Mouse (Mus musculus) CH12.LX (cell line): ENCODE measurements at regions not wholly inside any gene's neighbourhood (a gene's known extent, or its start where the extent isn't known, plus 50 kb on each side); places are given as distances from the start of the nearest gene placed in this dataset.

ENCODE experiments used
- DNase-seq: peaks from one replicate; pipeline ENCODE4 v3.0.0-alpha.2; 2013; ENCODE audit errors: extremely low read depth
- H3K27ac ChIP-seq: 2 replicates; pipeline ENCODE4 v1.5.1; 2012; ENCODE audit warnings: low read depth, mild to moderate bottlenecking, control low read depth, moderate library complexity; ENCODE audit not compliant: insufficient read depth
- H3K27me3 ChIP-seq: replicated peaks from 2 replicates; pipeline ENCODE3; 2012; ENCODE audit warnings: inconsistent platforms
- H3K36me3 ChIP-seq, 2 experiments: replicated peaks in 1 of 2; 2 replicates each; pipeline versions ENCODE3 to v1.6.1; 2012; ENCODE audit warnings: inconsistent platforms in 1 of 2, low read length in 1 of 2, mild to moderate bottlenecking in 1 of 2, mixed read lengths in 1 of 2, moderate library complexity in 1 of 2; ENCODE audit not compliant: control insufficient read depth in 1 of 2, insufficient read depth in 1 of 2
- H3K4me1 ChIP-seq, 2 experiments: 2 replicates each; pipeline ENCODE4 v1.6.1; 2012; ENCODE audit warnings: inconsistent platforms in 1 of 2, moderate library complexity in 1 of 2; ENCODE audit not compliant: insufficient read depth in 2 of 2, control insufficient read depth in 1 of 2
- H3K4me2 ChIP-seq: 2 replicates; pipeline ENCODE4 v1.6.1; 2012; ENCODE audit warnings: low read depth, mild to moderate bottlenecking, control low read depth; ENCODE audit not compliant: poor library complexity, insufficient read depth, severe bottlenecking
- H3K4me3 ChIP-seq, 3 experiments: fragments of 150-350 bp in 1 of 3; sonication (generic) in 1 of 3; replicated peaks in 1 of 3; 2 replicates each; pipeline versions ENCODE3 to v1.5.1; 2011 to 2012; ENCODE audit warnings: low read depth in 2 of 3, low read length in 2 of 3, mild to moderate bottlenecking in 2 of 3, moderate library complexity in 2 of 3, control low read depth in 1 of 3, improper control_type of control experiment in 1 of 3, inconsistent platforms in 1 of 3, mixed read lengths in 1 of 3; ENCODE audit not compliant: poor library complexity in 1 of 3
- H3K79me2 ChIP-seq: replicated peaks from 2 replicates; pipeline ENCODE4 v1.6.1; 2012; ENCODE audit warnings: mild to moderate bottlenecking, moderate library complexity; ENCODE audit not compliant: control insufficient read depth, poor library complexity, insufficient read depth, severe bottlenecking; ENCODE audit errors: extremely low read depth
- H3K9ac ChIP-seq: 2 replicates; pipeline ENCODE4 v1.6.1; 2012; ENCODE audit warnings: low read depth, mild to moderate bottlenecking, control low read depth, moderate library complexity; ENCODE audit not compliant: insufficient read depth
- H3K9me3 ChIP-seq: replicated peaks from 2 replicates; pipeline ENCODE3; 2012; ENCODE audit warnings: low read length, inconsistent platforms, mixed read lengths
- BHLHE40 ChIP-seq: IDR thresholded peaks from 2 replicates; pipeline ENCODE4 v1.6.1; 2011; ENCODE audit warnings: mild to moderate bottlenecking, low read depth, low read length, improper control_type of control experiment
- CHD2 ChIP-seq: IDR thresholded peaks from 2 replicates; pipeline ENCODE4 v1.6.1; 2011; ENCODE audit warnings: low read length, improper control_type of control experiment
- E2F4 ChIP-seq: IDR thresholded peaks from 2 replicates; pipeline ENCODE4 v1.6.1; 2011; ENCODE audit warnings: low read depth, low read length, improper control_type of control experiment; ENCODE audit not compliant: insufficient replicate concordance
- ELF1 ChIP-seq: IDR thresholded peaks from 2 replicates; pipeline ENCODE4 v1.6.1; 2014; ENCODE audit warnings: low read depth, mild to moderate bottlenecking, inconsistent platforms, low read length, improper control_type of control experiment
- EP300 ChIP-seq: IDR thresholded peaks from 2 replicates; pipeline ENCODE4 v1.6.1; 2011; ENCODE audit warnings: low read length, improper control_type of control experiment
- GABPA ChIP-seq: IDR thresholded peaks from 2 replicates; pipeline ENCODE4 v1.6.1; 2012; ENCODE audit warnings: low read depth, low read length, improper control_type of control experiment, inconsistent platforms; ENCODE audit not compliant: insufficient replicate concordance
- HCFC1 ChIP-seq: IDR thresholded peaks from 2 replicates; pipeline ENCODE4 v1.6.1; 2012; ENCODE audit warnings: low read depth, mild to moderate bottlenecking, inconsistent platforms, low read length, improper control_type of control experiment
- IRF4 ChIP-seq: IDR thresholded peaks from 2 replicates; pipeline ENCODE4 v1.6.1; 2014; ENCODE audit warnings: low read depth, mild to moderate bottlenecking, inconsistent platforms, low read length, improper control_type of control experiment
- JUND ChIP-seq: conservative IDR thresholded peaks from 2 replicates; pipeline ENCODE4 v1.6.1; 2011; ENCODE audit warnings: low read depth, low read length, improper control_type of control experiment
- MAFK ChIP-seq: IDR thresholded peaks from 2 replicates; pipeline ENCODE4 v1.6.1; 2011; ENCODE audit warnings: low read length, improper control_type of control experiment; ENCODE audit not compliant: insufficient replicate concordance
- MAX ChIP-seq: IDR thresholded peaks from 2 replicates; pipeline ENCODE4 v1.6.1; 2011; ENCODE audit warnings: low read length, improper control_type of control experiment
- NELFE ChIP-seq: IDR thresholded peaks from 2 replicates; pipeline ENCODE4 v1.6.1; 2011; ENCODE audit warnings: low read depth, low read length, improper control_type of control experiment
- NRF1 ChIP-seq: IDR thresholded peaks from 2 replicates; pipeline ENCODE4 v1.6.1; 2014; ENCODE audit warnings: low read depth, mild to moderate bottlenecking, inconsistent platforms, low read length, improper control_type of control experiment, moderate library complexity
- POLR2A ChIP-seq: IDR thresholded peaks from 2 replicates; pipeline ENCODE4 v1.6.1; 2011; ENCODE audit warnings: low read depth, mild to moderate bottlenecking, improper control_type of control experiment, low read length
- POLR2AphosphoS2 ChIP-seq: IDR thresholded peaks from 2 replicates; pipeline ENCODE4 v1.6.1; 2011; ENCODE audit warnings: low read depth, low read length, improper control_type of control experiment
- RCOR1 ChIP-seq: conservative IDR thresholded peaks from 2 replicates; pipeline ENCODE4 v1.6.1; 2012; ENCODE audit warnings: low read depth, mild to moderate bottlenecking, inconsistent platforms, low read length, improper control_type of control experiment
- SIN3A ChIP-seq: IDR thresholded peaks from 2 replicates; pipeline ENCODE4 v1.6.1; 2012; ENCODE audit warnings: low read length, improper control_type of control experiment, inconsistent platforms
- SMC3 ChIP-seq: IDR thresholded peaks from 2 replicates; pipeline ENCODE4 v1.6.1; 2011; ENCODE audit warnings: low read depth, low read length, improper control_type of control experiment
- UBTF ChIP-seq: IDR thresholded peaks from 2 replicates; pipeline ENCODE4 v1.6.1; 2012; ENCODE audit warnings: low read depth, mild to moderate bottlenecking, inconsistent platforms, low read length, improper control_type of control experiment, moderate library complexity
- USF2 ChIP-seq: conservative IDR thresholded peaks from 2 replicates; pipeline ENCODE4 v1.6.1; 2011; ENCODE audit warnings: low read depth, low read length, improper control_type of control experiment
- ZC3H11A ChIP-seq: IDR thresholded peaks from 2 replicates; pipeline ENCODE4 v1.6.1; 2012; ENCODE audit warnings: low read depth, mild to moderate bottlenecking, inconsistent platforms, low read length, improper control_type of control experiment
- ZKSCAN1 ChIP-seq: IDR thresholded peaks from 2 replicates; pipeline ENCODE4 v1.6.1; 2012; ENCODE audit warnings: low read depth, inconsistent platforms, low read length, improper control_type of control experiment, borderline replicate concordance
- ZMIZ1 ChIP-seq: IDR thresholded peaks from 2 replicates; pipeline ENCODE4 v1.6.1; 2012; ENCODE audit warnings: low read depth, mild to moderate bottlenecking, inconsistent platforms, low read length, improper control_type of control experiment
- ZNF384 ChIP-seq: IDR thresholded peaks from 2 replicates; pipeline ENCODE4 v1.6.1; 2012; ENCODE audit warnings: low read depth, low read length, improper control_type of control experiment, inconsistent platforms
- dilution Hi-C: fragments of 300-500 bp; cut with MboI; formaldehyde crosslinking; loops from 2 replicates; pipeline ENCODE4 v1.14.3; 2020; ENCODE audit warnings: low sequenced_read_pairs; ENCODE audit not compliant: extremely low pct_unique_long_range_greater_than_20kb, extremely low pct_ligation_motif_present
- in situ Hi-C: fragments of 300-500 bp; cut with MboI; formaldehyde crosslinking; loops from 3 replicates; pipeline ENCODE4 v1.14.3; 2019; ENCODE audit warnings: low sequenced_read_pairs, low pct_ligation_motif_present, low pct_unique_long_range_greater_than_20kb, mixed read lengths

DNA sequence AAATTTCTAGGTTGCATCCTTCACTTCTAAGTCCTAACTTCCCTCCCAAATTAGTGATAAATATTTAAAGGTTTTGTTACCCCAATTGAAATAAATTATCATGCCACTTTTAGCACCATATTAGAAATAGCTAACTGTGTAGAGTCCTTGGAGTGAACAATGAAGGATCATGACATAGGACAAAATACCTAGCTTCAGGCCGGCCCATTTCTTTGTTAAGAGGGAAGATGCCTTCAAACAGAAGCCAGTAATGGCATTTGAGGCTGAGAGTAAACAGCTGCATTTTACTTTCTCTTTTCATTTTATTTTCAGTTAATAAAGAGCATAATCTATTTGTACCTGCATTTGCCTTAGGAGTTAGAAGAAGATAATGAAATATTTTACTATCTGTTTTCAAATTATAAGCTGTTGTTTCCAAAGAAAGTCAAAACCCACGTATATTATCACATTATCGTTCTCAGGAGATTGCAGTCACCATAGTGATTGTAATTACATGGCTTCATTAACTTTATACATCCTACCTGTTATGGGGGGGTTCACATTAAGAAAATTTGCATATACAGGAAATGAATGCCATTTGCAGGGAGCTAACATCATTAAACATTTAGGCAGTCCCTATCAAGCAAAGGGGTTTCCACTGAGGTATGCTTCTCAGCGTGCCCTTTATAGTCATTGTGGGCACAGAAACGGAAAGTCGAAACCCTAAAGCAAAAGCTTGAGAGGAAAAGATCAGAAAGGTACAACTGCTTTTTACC lies 615.2 kb downstream of the Nxph1 start:
- TF ChIP-seq SMC3 (no peak), POLR2A (no peak), NRF1 (no peak), GABPA (no peak), ZC3H11A (no peak), RCOR1 (no peak), ZMIZ1 (no peak), MAX (no peak), UBTF (no peak), ELF1 (no peak), HCFC1 (no peak), POLR2AphosphoS2 (no peak), USF2 (no peak), BHLHE40 (no peak), JUND (no peak), IRF4 (no peak)

DNA sequence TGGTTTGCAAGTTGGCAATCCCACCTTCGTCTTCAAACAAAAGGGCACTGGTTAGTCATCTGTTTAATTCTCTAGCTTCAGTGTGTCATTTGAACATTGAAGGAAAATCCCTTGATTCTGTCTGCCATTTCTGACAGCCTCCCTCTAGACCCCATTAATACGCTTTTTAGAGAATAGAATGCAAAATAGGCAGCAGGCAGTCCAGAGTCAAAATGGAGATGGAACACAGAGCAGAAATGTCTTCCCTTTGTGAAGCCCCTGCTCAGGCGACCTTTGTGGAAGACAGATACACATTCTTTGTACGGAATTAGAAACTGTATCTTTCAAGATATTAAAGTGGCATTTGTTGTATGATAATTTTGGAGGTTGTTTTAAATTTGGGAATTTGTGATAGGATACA lies 623.6 kb downstream of the Nxph1 start:
- in situ Hi-C loops, result no loop called here
- no peaks in the 10 kb centered on the region for H3K27me3 ChIP-seq
- no peak for TF ChIP-seq ZKSCAN1
- TF ChIP-seq UBTF, result no peak
- no peak for TF ChIP-seq SIN3A
- TF ChIP-seq MAFK, result no peak
- no peak for TF ChIP-seq IRF4
- TF ChIP-seq ZNF384, result no peak
- TF ChIP-seq E2F4, result no peak
- no peak for TF ChIP-seq POLR2AphosphoS2
- no peak for TF ChIP-seq NELFE
- TF ChIP-seq EP300, result no peak
- no peak for TF ChIP-seq POLR2A
- TF ChIP-seq CHD2, result no peak
- H3K4me3 ChIP-seq, result no peak overlapping the region
- no peak overlapping the region for H3K9ac ChIP-seq
- H3K4me1 ChIP-seq, result no peaks in the 10 kb centered on the region
- H3K36me3 ChIP-seq, result no peaks in the 10 kb centered on the region
- H3K79me2 ChIP-seq, result no peaks in the 10 kb centered on the region
- no peak overlapping the region for H3K4me2 ChIP-seq
- H3K27ac ChIP-seq, result no peak overlapping the region
- DNase-seq, result no peak
- dilution Hi-C loops, result no loop called here
- no peaks in the 10 kb centered on the region for H3K9me3 ChIP-seq

More for the DNA sequence above, 615.2 kb downstream of the Nxph1 start:
- Histone ChIP-seq H3K36me3 (no peaks in the 10 kb centered on the region), H3K27ac (no peak overlapping the region), H3K4me3 (no peak overlapping the region), H3K9me3 (no peaks in the 10 kb centered on the region), H3K4me2 (no peak overlapping the region), H3K27me3 (no peaks in the 10 kb centered on the region), H3K4me1 (no peaks in the 10 kb centered on the region), H3K79me2 (no peaks in the 10 kb centered on the region), H3K9ac (no peak overlapping the region)
- dilution Hi-C loops, result no loop called here
- DNase-seq, result no peak
- in situ Hi-C loops, result no loop called here
